Mouse (Mus musculus) cerebellum, adult 8-10 months (tissue): ENCODE measurements around the gene Pck1.

Source experiments
- DNase-seq: peaks from one replicate; pipeline ENCODE4 v3.0.0; 2022

The Pck1 gene

GRCm38 (mm10) chr2:173174569-173174968 lies 21.7 kb downstream of the Pck1 start:
- DNase-seq: no peak

- no peak for DNase-seq
Measured at GRCm38 (mm10) chr2:173175703-173176102, 22.9 kb downstream of the Pck1 start.

GRCm38 (mm10) chr2:173177481-173177880 lies 24.6 kb downstream of the Pck1 start:
- no peak for DNase-seq

GRCm38 (mm10) chr2:173177951-173178350 lies 25.1 kb downstream of the Pck1 start:
- DNase-seq: no peak

GRCm38 (mm10) chr2:173179046-173179445 lies 26.2 kb downstream of the Pck1 start:
- no peak for DNase-seq

GRCm38 (mm10) chr2:173180026-173180425 lies 27.2 kb downstream of the Pck1 start:
- no peak for DNase-seq

GRCm38 (mm10) chr2:173180721-173181388 lies 28.0 kb downstream of the Pck1 start:
- DNase-seq: no peak

- no peak for DNase-seq
Measured at GRCm38 (mm10) chr2:173181486-173181885, 28.6 kb downstream of the Pck1 start.

- DNase-seq: no peak
Measured at GRCm38 (mm10) chr2:173181901-173182300, 29.1 kb downstream of the Pck1 start.

- DNase-seq: no peak
Measured at GRCm38 (mm10) chr2:173182796-173183195, 29.9 kb downstream of the Pck1 start.

GRCm38 (mm10) chr2:173183311-173183710 lies 30.5 kb downstream of the Pck1 start:
- no peak for DNase-seq

- peak; percentile 27 for DNase-seq
Measured at GRCm38 (mm10) chr2:173183836-173184460, 31.1 kb downstream of the Pck1 start.

GRCm38 (mm10) chr2:173184475-173185080 lies 31.7 kb downstream of the Pck1 start:
- no peak for DNase-seq

- DNase-seq: no peak
Measured at GRCm38 (mm10) chr2:173185282-173185681, 32.4 kb downstream of the Pck1 start.

GRCm38 (mm10) chr2:173186047-173186943 lies 33.4 kb downstream of the Pck1 start:
- DNase-seq: peak; percentile 64

- DNase-seq: no peak
Measured at GRCm38 (mm10) chr2:173187182-173187855, 34.5 kb downstream of the Pck1 start.

GRCm38 (mm10) chr2:173194796-173195195 lies 41.9 kb downstream of the Pck1 start:
- DNase-seq: no peak

GRCm38 (mm10) chr2:173202924-173203689 lies 50.3 kb downstream of the Pck1 start:
- DNase-seq: no peak

- no peak for DNase-seq
Measured at GRCm38 (mm10) chr2:173203726-173204125, 50.9 kb downstream of the Pck1 start.

GRCm38 (mm10) chr2:173204671-173205070 lies 51.8 kb downstream of the Pck1 start:
- no peak for DNase-seq

GRCm38 (mm10) chr2:173205563-173206099 lies 52.8 kb downstream of the Pck1 start:
- DNase-seq: no peak

GRCm38 (mm10) chr2:173207051-173207450 lies 54.2 kb downstream of the Pck1 start:
- DNase-seq: no peak
